Mouse (Mus musculus) heart, postnatal 0 days (tissue): ENCODE data around the gene Myo10.

Experiments
- CTCF ChIP-seq: IDR thresholded peaks from 2 replicates; pipeline ENCODE4 v1.5.1; 2016; ENCODE audit warnings: antibody characterized with exemption, control low read depth, low read depth
- EP300 ChIP-seq: IDR thresholded peaks from 2 replicates; pipeline ENCODE4 v1.6.1; 2016; ENCODE audit warnings: antibody characterized with exemption, low read depth

DNA sequence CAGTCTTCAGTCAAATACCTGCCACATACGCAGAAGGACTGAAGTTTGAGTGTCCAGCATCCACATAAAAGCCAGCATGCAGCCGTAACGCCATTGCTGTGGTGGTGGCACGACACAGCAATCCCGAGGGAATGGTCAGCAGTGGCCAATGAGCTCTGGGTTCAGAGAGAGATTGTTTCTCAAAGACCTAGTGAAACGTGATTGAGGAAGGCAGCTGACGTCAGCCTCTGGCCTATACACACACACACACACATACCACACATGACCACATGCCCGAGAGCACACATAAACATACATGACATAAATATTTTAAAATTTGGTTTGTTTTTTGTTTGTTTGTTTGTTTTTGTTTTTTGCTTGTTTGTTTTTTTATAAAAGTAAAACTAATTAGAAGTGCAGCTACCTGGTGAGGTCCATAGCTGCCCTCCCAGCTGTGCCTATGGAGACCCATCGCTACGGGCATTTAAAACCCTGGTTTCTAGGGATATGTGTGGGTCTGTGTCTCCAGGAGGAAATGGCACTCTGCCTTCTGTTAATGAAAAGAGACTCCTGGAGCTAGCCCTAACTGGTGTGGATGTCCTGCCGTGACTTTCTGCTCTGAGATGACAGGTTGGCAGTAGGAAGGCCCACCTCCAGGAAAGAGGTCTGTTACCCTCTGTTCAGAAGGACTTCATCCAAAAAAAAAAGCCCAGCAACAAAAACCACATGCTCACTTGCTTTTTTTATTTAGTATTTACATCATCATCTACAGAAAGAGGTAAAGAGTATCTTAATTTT is 82.7 kb downstream of the Myo10 start:
- TF ChIP-seq EP300 (no peak), CTCF (no peak)
